Mouse (Mus musculus) CD4-positive helper T cell, adult 2 months (primary cell): ENCODE data around the gene Gm10778.
"Not testable (repeated sequence)": the region's sequence is repeated elsewhere in the genome, so short reads cannot be mapped to it uniquely, and the experiment has no call there.

Source experiments
- DNase-seq: peaks from one replicate; pipeline ENCODE4 v3.0.0-alpha.2; 2012; ENCODE audit warnings: low read depth, missing footprints, low spot score

Gm10778 gene

GRCm38 (mm10) chr10:81627836-81628220 is 21.0 kb upstream of the Gm10778 start:
- DNase-seq = no peak

GRCm38 (mm10) chr10:81628390-81628789 is 20.5 kb upstream of the Gm10778 start, which contains the start of gene Ankrd24:
Gene Ankrd24, plus strand, starts transcription at chr10:81628540.
- no peak for DNase-seq

- DNase-seq = peak; percentile 89
Observed at GRCm38 (mm10) chr10:81633253-81634099, 15.4 kb upstream of the Gm10778 start.

GRCm38 (mm10) chr10:81636338-81636737 is 12.5 kb upstream of the Gm10778 start:
- no peak for DNase-seq

- DNase-seq = no peak
Observed at GRCm38 (mm10) chr10:81638101-81638500, 10.8 kb upstream of the Gm10778 start.

- not testable (repeated sequence) for DNase-seq
Observed at GRCm38 (mm10) chr10:81640825-81641224, 8.0 kb upstream of the Gm10778 start.

- DNase-seq = no peak
Observed at GRCm38 (mm10) chr10:81641566-81641965, 7.3 kb upstream of the Gm10778 start.

GRCm38 (mm10) chr10:81641978-81642647 is 6.7 kb upstream of the Gm10778 start:
- DNase-seq = no peak

- no peak for DNase-seq
Observed at GRCm38 (mm10) chr10:81642648-81643448, 6.0 kb upstream of the Gm10778 start.

GRCm38 (mm10) chr10:81643449-81644055 is 5.3 kb upstream of the Gm10778 start:
- DNase-seq = peak; percentile 97

- DNase-seq = no peak
Observed at GRCm38 (mm10) chr10:81644162-81644561, 4.7 kb upstream of the Gm10778 start.

GRCm38 (mm10) chr10:81644716-81645115 is 4.1 kb upstream of the Gm10778 start:
- no peak for DNase-seq

GRCm38 (mm10) chr10:81645391-81645790 is 3.5 kb upstream of the Gm10778 start:
- DNase-seq = no peak

GRCm38 (mm10) chr10:81646015-81646555 is 2.8 kb upstream of the Gm10778 start:
- no peak for DNase-seq

- no peak for DNase-seq
Observed at GRCm38 (mm10) chr10:81655178-81655577, 6.3 kb downstream of the Gm10778 start.

- DNase-seq = no peak
Observed at GRCm38 (mm10) chr10:81656174-81656573, 7.3 kb downstream of the Gm10778 start.

GRCm38 (mm10) chr10:81687114-81687513 is 38.3 kb downstream of the Gm10778 start:
- DNase-seq = not testable (repeated sequence)

GRCm38 (mm10) chr10:81704531-81705301 is 55.9 kb downstream of the Gm10778 start, which contains the start of gene Zfp433:
Gene Zfp433, plus strand, starts transcription at chr10:81704825.
- DNase-seq = not testable (repeated sequence)
